Mouse (Mus musculus) embryonic facial prominence, embryonic 11.5 days (tissue): ENCODE measurements around the gene Gm10401. TPM values are rescaled to one million over a fixed set of nuclear protein-coding genes. Genes with fewer than 3 reads are reported as not detected.
"Not testable (repeated sequence)": the region's sequence is repeated elsewhere in the genome, so short reads cannot be mapped to it uniquely, and the experiment has no call there.

Experiments
- ATAC-seq: fragments of 200-750 bp; cut with Nextera tagmentation; replicated peaks from 2 replicates; pipeline ENCODE4 v1.8.0; 2017; ENCODE audit warnings: low read depth; ENCODE audit not compliant: insufficient number of reproducible peaks, low FRiP score, low TSS enrichment
- DNase-seq: peaks from one replicate; pipeline ENCODE4 v3.0.0-alpha.2; 2015; ENCODE audit warnings: low spot score
- H3K27ac ChIP-seq: fragments of 300-500 bp; sonication (generic); replicated peaks from 2 replicates; pipeline ENCODE4 v1.5.1; 2014; ENCODE audit warnings: mild to moderate bottlenecking, low read depth, low read length, control low read depth
- H3K27me3 ChIP-seq: fragments of 300-500 bp; sonication (generic); 2 replicates; pipeline ENCODE4 v1.6.1; 2014; ENCODE audit warnings: mild to moderate bottlenecking, low read length, moderate library complexity, mixed read lengths; ENCODE audit not compliant: control insufficient read depth, insufficient read depth
- H3K36me3 ChIP-seq: fragments of 300-500 bp; sonication (generic); replicated peaks from 2 replicates; pipeline ENCODE4 v1.6.1; 2014; ENCODE audit warnings: low read depth, mild to moderate bottlenecking, low read length, moderate library complexity, mixed read lengths; ENCODE audit not compliant: control insufficient read depth, insufficient read depth
- H3K4me1 ChIP-seq: fragments of 300-500 bp; sonication (generic); 2 replicates; pipeline ENCODE4 v1.6.1; 2014; ENCODE audit warnings: low read length, mixed read lengths; ENCODE audit not compliant: control insufficient read depth, insufficient read depth
- H3K4me2 ChIP-seq: fragments of 300-500 bp; sonication (generic); 2 replicates; pipeline ENCODE4 v1.6.1; 2014; ENCODE audit warnings: low read depth, mild to moderate bottlenecking, control low read depth, low read length, moderate library complexity
- H3K4me3 ChIP-seq: fragments of 300-500 bp; sonication (generic); 2 replicates; pipeline ENCODE4 v1.5.1; 2014; ENCODE audit warnings: low read depth, low read length, control low read depth
- H3K9ac ChIP-seq: fragments of 300-500 bp; sonication (generic); replicated peaks from 2 replicates; pipeline ENCODE4 v1.6.1; 2014; ENCODE audit warnings: mild to moderate bottlenecking, control low read depth, low read length
- H3K9me3 ChIP-seq: fragments of 300-500 bp; sonication (generic); replicated peaks from 2 replicates; pipeline ENCODE4 v1.6.1; 2016; ENCODE audit warnings: mild to moderate bottlenecking, low read length, inconsistent platforms, mixed read lengths; ENCODE audit not compliant: control insufficient read depth
- WGBS: fragments of 180-500 bp; shearing (Covaris S2); extraction: QIAGEN DNeasy Blood & Tissue Kit; methylation state at CpG from one replicate; pipeline ENCODE4 v1.1.7; 2014; 5-methylcytosine and 5-hydroxymethylcytosine counted together
- polyA plus RNA-seq: library from polyadenylated mRNA; unstranded; fragments of >200 nt; fragmentation: Nextera tagmentation; extraction: Ambion mirVana; gene quantifications from 2 replicates; pipeline ENCODE4 v1.2.1, GENCODE M21; 2014

Gene Gm10401
- polyA plus RNA-seq, 1 experiment from 2014 or later, result 26.3 TPM

DNA sequence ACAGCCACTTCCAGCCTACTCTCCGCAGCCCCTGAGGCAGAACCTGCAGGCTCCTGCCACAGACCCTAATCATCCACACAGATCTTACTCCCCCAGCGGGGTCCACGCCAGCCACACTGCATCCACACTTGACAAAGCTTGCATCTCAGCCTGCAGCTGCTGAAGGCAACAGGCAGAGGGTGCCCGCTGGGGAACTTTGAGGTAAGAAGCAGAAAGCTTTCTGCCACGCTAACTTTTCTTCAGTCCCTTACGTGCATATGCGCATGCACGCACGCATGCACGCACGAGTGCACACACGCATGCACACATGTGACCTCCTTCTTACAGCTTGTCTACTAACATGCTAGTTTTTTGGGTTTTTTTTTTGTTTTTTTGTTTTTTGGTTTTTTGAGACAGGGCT lies 15.1 kb upstream of the Gm10401 start:
- Histone ChIP-seq H3K4me3 (no peak overlapping the region), H3K36me3 (peaks cover 3% of the 10 kb centered on the region), H3K9me3 (no peaks in the 10 kb centered on the region), H3K4me2 (no peak overlapping the region), H3K9ac (no peak overlapping the region), H3K4me1 (no peaks in the 10 kb centered on the region), H3K27me3 (no peaks in the 10 kb centered on the region), H3K27ac (no peak overlapping the region)
- DNase-seq, result no peak
- no peak for ATAC-seq
- WGBS, result 94% methylated on average over 12 of the region's 12 CpGs

DNA sequence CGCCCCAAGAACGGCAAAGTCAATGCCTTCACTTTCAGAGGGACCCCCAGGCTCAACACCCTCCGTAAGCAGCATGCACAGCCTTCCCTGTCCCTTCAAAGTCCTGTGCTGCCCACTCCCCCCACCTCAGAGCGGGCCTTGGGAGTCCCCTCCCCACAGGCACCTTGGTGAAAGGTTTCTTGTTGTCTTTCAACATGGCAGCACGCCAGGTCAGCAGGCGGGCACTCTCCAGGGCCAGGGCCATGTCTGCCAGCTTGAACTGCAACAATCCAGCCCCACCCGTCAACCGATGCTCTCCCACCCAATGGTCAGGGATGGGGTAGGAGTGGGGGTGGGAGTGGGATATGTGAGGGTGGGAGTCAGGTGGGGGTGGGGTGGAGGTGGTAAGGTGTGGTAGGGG lies 13.1 kb upstream of the Gm10401 start:
- Histone ChIP-seq H3K27ac (no peak overlapping the region), H3K4me2 (no peak overlapping the region), H3K27me3 (no peaks in the 10 kb centered on the region), H3K36me3 (no peaks in the 10 kb centered on the region; the same call in 1 of the 2 replicates), H3K4me1 (no peaks in the 10 kb centered on the region), H3K9ac (no peak overlapping the region), H3K9me3 (no peaks in the 10 kb centered on the region), H3K4me3 (no peak overlapping the region)
- DNase-seq (no peak), ATAC-seq (no peak)
- 93% methylated on average over 8 of the region's 8 CpGs for WGBS

DNA sequence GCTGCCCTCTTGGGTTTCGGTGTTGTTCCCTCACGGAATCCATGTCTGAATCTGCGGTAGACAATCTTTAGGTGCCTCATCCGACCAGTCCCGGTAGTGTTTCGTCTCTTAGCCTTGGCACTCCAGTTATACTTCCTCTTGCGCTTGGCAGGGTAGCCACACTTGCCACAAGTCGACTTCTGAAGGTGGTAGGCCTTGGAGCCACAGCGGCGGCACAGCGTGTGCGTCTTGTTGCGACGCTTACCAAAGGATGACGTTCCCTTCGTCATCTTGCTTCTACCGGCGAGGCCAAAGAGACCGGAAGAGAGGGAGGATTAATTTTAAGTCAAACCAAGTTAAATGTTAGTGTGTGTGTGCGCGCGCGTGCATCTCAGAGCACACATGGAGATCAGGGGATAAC lies 5.2 kb upstream of the Gm10401 start:
- not testable (repeated sequence) for H3K4me1 ChIP-seq, H3K9me3 ChIP-seq, H3K27ac ChIP-seq, H3K4me3 ChIP-seq, H3K27me3 ChIP-seq, DNase-seq, H3K9ac ChIP-seq, ATAC-seq, H3K4me2 ChIP-seq, H3K36me3 ChIP-seq
- WGBS, result 97% methylated on average over 23 of the region's 23 CpGs

DNA sequence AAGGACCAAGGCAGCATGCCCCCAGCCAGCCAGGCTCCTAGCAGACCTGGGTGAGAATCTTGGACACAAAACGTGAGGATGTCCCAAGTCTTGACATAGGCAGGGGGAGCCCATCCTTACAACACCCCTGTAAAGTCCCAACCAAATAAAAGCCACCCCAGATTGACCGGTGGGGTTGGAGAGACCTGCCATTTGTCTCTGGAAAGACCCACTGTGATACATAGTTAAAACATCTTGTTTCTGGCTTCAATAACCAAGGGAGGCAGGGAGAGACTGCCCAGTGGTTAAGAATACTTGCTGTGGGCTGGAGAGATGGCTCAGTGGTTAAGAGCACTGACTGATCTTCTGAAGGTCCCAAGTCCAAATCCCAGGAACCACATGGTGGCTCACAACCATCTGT lies 4.1 kb upstream of the Gm10401 start:
- Histone ChIP-seq H3K4me3 (no peak overlapping the region), H3K27ac (no peak overlapping the region), H3K4me1 (no peaks in the 10 kb centered on the region), H3K9me3 (no peaks in the 10 kb centered on the region), H3K9ac (no peak overlapping the region), H3K27me3 (no peaks in the 10 kb centered on the region), H3K4me2 (no peak overlapping the region), H3K36me3 (peaks cover 5% of the 10 kb centered on the region)
- 88% methylated on average over 2 of the region's 2 CpGs for WGBS
- DNase-seq (no peak), ATAC-seq (no peak)

DNA sequence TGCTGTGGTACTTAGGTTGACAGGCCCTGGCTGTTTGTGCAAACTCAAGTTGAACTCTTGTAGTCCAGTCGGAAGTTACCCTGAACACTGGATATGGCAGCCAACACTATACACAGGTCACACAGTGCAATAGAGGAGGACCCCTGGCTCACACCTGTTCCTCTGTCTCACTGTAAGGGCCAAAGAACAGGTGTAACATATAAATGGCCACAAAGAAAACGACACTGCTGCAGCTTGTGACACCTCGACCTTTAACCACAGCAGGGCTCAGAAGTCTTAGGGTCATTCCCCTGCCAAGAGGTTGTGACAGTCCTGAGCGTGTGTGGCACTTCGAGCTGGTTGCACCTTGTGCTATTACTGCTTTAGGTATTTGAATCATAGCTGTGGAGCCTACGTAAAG lies 2.4 kb upstream of the Gm10401 start:
- no peak for DNase-seq

DNA sequence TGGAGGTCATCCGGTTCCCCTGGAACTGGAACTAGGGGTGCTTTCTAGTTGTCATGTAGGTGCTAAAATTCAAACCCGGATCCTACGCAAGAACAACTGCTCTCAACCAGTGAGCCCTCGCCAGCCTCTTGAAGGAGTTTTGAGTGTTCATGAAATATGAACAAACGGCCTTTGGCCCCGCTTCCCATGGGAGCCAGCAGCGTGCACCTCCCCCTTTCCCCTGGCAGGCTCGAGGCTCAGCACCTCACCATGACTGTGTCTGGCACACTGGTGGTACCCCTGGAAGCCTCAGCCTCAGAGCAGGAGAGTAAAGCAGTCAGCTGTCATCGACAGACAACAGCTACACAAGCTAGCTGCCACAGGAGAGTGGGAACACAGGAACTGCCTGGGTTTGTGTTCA lies 1.9 kb upstream of the Gm10401 start:
- ATAC-seq (no peak), DNase-seq (no peak)
- Histone ChIP-seq H3K4me1 (no peaks in the 10 kb centered on the region), H3K27me3 (no peaks in the 10 kb centered on the region), H3K27ac (no peak overlapping the region), H3K9me3 (no peaks in the 10 kb centered on the region), H3K4me3 (no peak overlapping the region), H3K4me2 (no peak overlapping the region), H3K9ac (no peak overlapping the region), H3K36me3 (peaks cover 14% of the 10 kb centered on the region)
- 91% methylated on average over 9 of the region's 9 CpGs for WGBS

More for the DNA sequence above, 2.4 kb upstream of the Gm10401 start:
- H3K9me3 ChIP-seq, result no peaks in the 10 kb centered on the region
- H3K4me1 ChIP-seq, result no peaks in the 10 kb centered on the region
- H3K9ac ChIP-seq, result no peak overlapping the region
- no peak overlapping the region for H3K4me3 ChIP-seq
- no peak for ATAC-seq
- H3K4me2 ChIP-seq, result no peak overlapping the region
- H3K27me3 ChIP-seq, result no peaks in the 10 kb centered on the region
- H3K36me3 ChIP-seq, result peaks cover 12% of the 10 kb centered on the region
- no peak overlapping the region for H3K27ac ChIP-seq
- 82% methylated on average over 6 of the region's 6 CpGs for whole genome bisulfite sequencing

DNA sequence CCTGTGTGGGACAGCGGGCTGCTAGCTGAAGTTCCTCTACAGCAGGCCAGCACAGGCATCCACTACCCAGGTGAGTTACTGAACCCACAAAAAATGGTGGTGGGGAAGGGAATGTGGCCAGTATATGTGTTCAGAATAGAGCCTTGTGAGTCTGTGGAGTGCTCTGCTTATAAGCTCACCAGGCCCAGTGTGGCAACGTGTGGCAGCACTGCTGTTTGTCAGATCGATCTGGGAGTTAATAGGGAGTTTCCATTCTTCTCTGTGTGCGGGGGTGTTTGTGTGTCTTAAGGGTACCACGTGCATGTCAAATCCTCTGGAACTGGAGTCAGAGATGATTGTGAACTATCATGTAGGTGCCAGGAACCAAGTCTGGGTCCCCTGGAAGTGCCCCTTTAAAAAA lies 1.4 kb upstream of the Gm10401 start:
- no peaks in the 10 kb centered on the region for H3K9me3 ChIP-seq
- ATAC-seq (no peak), DNase-seq (no peak)
- no peaks in the 10 kb centered on the region for H3K4me1 ChIP-seq
- H3K9ac ChIP-seq, result no peak overlapping the region
- 83% methylated on average over 5 of the region's 5 CpGs for WGBS
- no peaks in the 10 kb centered on the region for H3K27me3 ChIP-seq
- no peak overlapping the region for H3K27ac ChIP-seq
- peaks cover 14% of the 10 kb centered on the region for H3K36me3 ChIP-seq
- no peak overlapping the region for H3K4me2 ChIP-seq
- no peak overlapping the region for H3K4me3 ChIP-seq

DNA sequence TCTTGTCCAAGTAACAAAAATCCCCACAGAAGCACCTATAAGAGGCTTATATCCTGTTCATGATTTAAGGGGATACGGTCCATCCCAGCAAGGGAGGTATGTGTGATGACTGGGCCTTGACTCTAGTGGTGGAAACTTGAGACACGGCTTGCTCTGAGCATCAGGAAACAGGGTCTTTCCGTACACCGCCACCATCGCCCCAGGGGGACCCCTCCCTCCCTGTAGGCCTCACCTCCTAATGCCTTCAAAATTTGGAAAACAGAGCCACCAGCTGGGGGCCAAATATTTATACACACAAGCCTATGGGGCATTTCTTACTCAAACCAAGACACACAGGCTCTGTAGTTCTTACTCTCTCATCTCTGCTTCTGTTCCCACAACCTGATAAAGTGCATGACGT lies 6.3 kb downstream of the Gm10401 start:
- H3K27me3 ChIP-seq, result no peaks in the 10 kb centered on the region
- no peak for DNase-seq
- H3K9ac ChIP-seq, result no peak overlapping the region
- no peaks in the 10 kb centered on the region for H3K9me3 ChIP-seq
- peaks cover 17% of the 10 kb centered on the region for H3K36me3 ChIP-seq
- 76% methylated on average over 6 of the region's 6 CpGs for WGBS
- no peaks in the 10 kb centered on the region for H3K4me1 ChIP-seq
- no peak for ATAC-seq
- no peak overlapping the region for H3K4me2 ChIP-seq
- no peak overlapping the region for H3K4me3 ChIP-seq
- H3K27ac ChIP-seq, result no peak overlapping the region
